Mouse (Mus musculus) c-Kit-positive CD71-positive TER-119-positive erythroid progenitor cells, embryonic 14.5 days (primary cell): ENCODE results near the gene Uckl1.

Source experiments
- DNase-seq: peaks from one replicate; pipeline ENCODE4 v3.0.0-alpha.2; 2013; ENCODE audit warnings: low spot score

The Uckl1 gene

GRCm38 (mm10) chr2:181584411-181584942 lies at the start of gene Uckl1:
Gene Uckl1, minus strand, starts transcription at chr2:181584892.
- DNase-seq, result no peak

- no peak for DNase-seq
Measured at GRCm38 (mm10) chr2:181632624-181633023, 47.9 kb upstream of the Uckl1 start.

- DNase-seq, result no peak
Measured at GRCm38 (mm10) chr2:181628471-181628870, 43.8 kb upstream of the Uckl1 start.

GRCm38 (mm10) chr2:181623401-181623800 lies 38.7 kb upstream of the Uckl1 start:
- DNase-seq, result no peak

GRCm38 (mm10) chr2:181618761-181619495 lies 34.2 kb upstream of the Uckl1 start:
- no peak for DNase-seq

GRCm38 (mm10) chr2:181602367-181602766 lies 17.7 kb upstream of the Uckl1 start:
- DNase-seq, result peak; percentile 65

GRCm38 (mm10) chr2:181601751-181602145 lies 17.1 kb upstream of the Uckl1 start:
- DNase-seq, result no peak

GRCm38 (mm10) chr2:181600828-181601750 lies 16.4 kb upstream of the Uckl1 start:
- peak; percentile 95 for DNase-seq

GRCm38 (mm10) chr2:181600226-181600758 lies 15.6 kb upstream of the Uckl1 start:
- DNase-seq, result no peak

GRCm38 (mm10) chr2:181598454-181599351 lies 14.0 kb upstream of the Uckl1 start, which contains the start of gene Samd10:
Gene Samd10, minus strand, starts transcription at chr2:181599212.
- no peak for DNase-seq

GRCm38 (mm10) chr2:181597378-181598061 lies 12.8 kb upstream of the Uckl1 start:
- no peak for DNase-seq

- DNase-seq, result no peak
Measured at GRCm38 (mm10) chr2:181596221-181596960, 11.7 kb upstream of the Uckl1 start.

GRCm38 (mm10) chr2:181594946-181595696 lies 10.4 kb upstream of the Uckl1 start:
- DNase-seq, result no peak

GRCm38 (mm10) chr2:181593937-181594336 lies 9.2 kb upstream of the Uckl1 start:
- DNase-seq, result no peak

- no peak for DNase-seq
Measured at GRCm38 (mm10) chr2:181593042-181593421, 8.3 kb upstream of the Uckl1 start.

- no peak for DNase-seq
Measured at GRCm38 (mm10) chr2:181592231-181593041, 7.7 kb upstream of the Uckl1 start, which contains the start of gene Zfp512b. Gene Zfp512b, minus strand, starts transcription at chr2:181592803.

GRCm38 (mm10) chr2:181591528-181592085 lies 6.9 kb upstream of the Uckl1 start, which contains the start of gene Prpf6:
Gene Prpf6, plus strand, starts transcription at chr2:181591868.
- DNase-seq, result no peak

GRCm38 (mm10) chr2:181590471-181590870 lies 5.8 kb upstream of the Uckl1 start:
- DNase-seq, result no peak
